Mouse (Mus musculus) limb, embryonic 14.5 days (tissue): ENCODE measurements around the gene Ak8. TPM values are rescaled to one million over a fixed set of nuclear protein-coding genes. Genes with fewer than 3 reads are reported as not detected.

Experiments used
- ATAC-seq: fragments of 200-750 bp; cut with Nextera tagmentation; 2 replicates; pipeline ENCODE4 v1.8.0; 2017; ENCODE audit warnings: low read depth, moderate number of reproducible peaks, moderate TSS enrichment; ENCODE audit not compliant: low FRiP score
- DNase-seq: peaks from one replicate; pipeline ENCODE4 v3.0.0-alpha.2; 2015; ENCODE audit warnings: low spot score
- H3K27ac ChIP-seq: fragments of 300-500 bp; sonication (generic); replicated peaks from 2 replicates; pipeline ENCODE4 v1.5.1; 2014; ENCODE audit warnings: low read depth, mild to moderate bottlenecking, low read length, moderate library complexity, mixed read lengths
- H3K27me3 ChIP-seq: fragments of 300-500 bp; sonication (generic); 2 replicates; pipeline ENCODE4 v1.6.1; 2014; ENCODE audit warnings: low read length, mixed read lengths; ENCODE audit not compliant: control insufficient read depth, insufficient read depth
- H3K36me3 ChIP-seq: fragments of 300-500 bp; sonication (generic); 2 replicates; pipeline ENCODE4 v1.6.1; 2014; ENCODE audit warnings: mild to moderate bottlenecking, low read length, moderate library complexity, mixed read lengths; ENCODE audit not compliant: control insufficient read depth, insufficient read depth
- H3K4me1 ChIP-seq: fragments of 300-500 bp; sonication (generic); 2 replicates; pipeline ENCODE4 v1.6.1; 2014; ENCODE audit warnings: antibody characterized with exemption, low read length, mixed read lengths; ENCODE audit not compliant: control insufficient read depth, insufficient read depth
- H3K4me2 ChIP-seq: fragments of 300-500 bp; sonication (generic); replicated peaks from 2 replicates; pipeline ENCODE4 v1.6.1; 2014; ENCODE audit warnings: low read depth, mild to moderate bottlenecking, low read length, moderate library complexity; ENCODE audit not compliant: severe bottlenecking
- H3K4me3 ChIP-seq: fragments of 300-500 bp; sonication (generic); replicated peaks from 2 replicates; pipeline ENCODE4 v1.5.1; 2014; ENCODE audit warnings: low read length
- H3K9ac ChIP-seq: fragments of 300-500 bp; sonication (generic); 2 replicates; pipeline ENCODE4 v1.6.1; 2014; ENCODE audit warnings: mild to moderate bottlenecking, low read depth, low read length, moderate library complexity; ENCODE audit not compliant: severe bottlenecking
- H3K9me3 ChIP-seq: fragments of 300-500 bp; sonication (generic); 2 replicates; pipeline ENCODE4 v1.6.1; 2016; ENCODE audit warnings: low read length; ENCODE audit not compliant: control insufficient read depth
- POLR2A ChIP-seq: fragments of 200-500 bp; IDR thresholded peaks from 2 replicates; pipeline ENCODE4 v1.8.0; 2012; ENCODE audit warnings: inconsistent platforms, mild to moderate bottlenecking, moderate library complexity, borderline replicate concordance; ENCODE audit not compliant: insufficient read depth, insufficient read length; ENCODE audit errors: extremely low read depth
- WGBS: fragments of 180-500 bp; shearing (Covaris S2); extraction: QIAGEN DNeasy Blood & Tissue Kit; methylation state at CpG from one replicate; pipeline ENCODE4 v1.1.7; 2014; 5-methylcytosine and 5-hydroxymethylcytosine counted together
- polyA plus RNA-seq, 2 experiments: library from polyadenylated mRNA; depleted of rRNA in 1 of 2; stranded (reverse) in 1 of 2; unstranded in 1 of 2; fragments of >200 nt; fragmentation: Nextera tagmentation in 1 of 2; extraction: Ambion mirVana in 1 of 2; gene quantifications; 2 replicates each; pipeline versions ENCODE4 v1.2.1 to v1.2.3; 2012 to 2014

Gene Ak8
- polyA plus RNA-seq, 2 experiments = 0.49 to 0.58 TPM

- peaks cover 69% of the 10 kb centered on the region for H3K36me3 ChIP-seq
Measured at GRCm38 (mm10) chr2:28685895-28686294, 14.1 kb upstream of the Ak8 start.

GRCm38 (mm10) chr2:28688431-28688830, 11.5 kb upstream of the Ak8 start:
- Histone ChIP-seq H3K4me1 (no peaks in the 10 kb centered on the region), H3K27ac (no peak overlapping the region), H3K36me3 (peaks cover 46% of the 10 kb centered on the region), H3K9ac (no peak overlapping the region), H3K27me3 (no peaks in the 10 kb centered on the region), H3K9me3 (no peaks in the 10 kb centered on the region), H3K4me2 (no peak overlapping the region), H3K4me3 (no peak overlapping the region)
- ATAC-seq = no peak
- TF ChIP-seq POLR2A = no peak
- 43% methylated on average over 3 of the region's 3 CpGs for WGBS
- DNase-seq = peak; percentile 40

More at GRCm38 (mm10) chr2:28685895-28686294, 14.1 kb upstream of the Ak8 start:
- Histone ChIP-seq H3K27me3 (no peaks in the 10 kb centered on the region), H3K27ac (no peak overlapping the region), H3K4me2 (no peak overlapping the region), H3K9ac (no peak overlapping the region), H3K9me3 (no peaks in the 10 kb centered on the region), H3K4me3 (no peak overlapping the region), H3K4me1 (no peaks in the 10 kb centered on the region)
- no peak for TF ChIP-seq POLR2A
- no peak for ATAC-seq
- 89% methylated on average over 7 of the region's 7 CpGs for WGBS
- DNase-seq = no peak

- no peak for ATAC-seq
- WGBS = 72% methylated on average over 9 of the region's 9 CpGs
Measured at GRCm38 (mm10) chr2:28692692-28693091, 7.3 kb upstream of the Ak8 start.

GRCm38 (mm10) chr2:28698566-28698965, 1.4 kb upstream of the Ak8 start:
- H3K27me3 ChIP-seq = no peaks in the 10 kb centered on the region
- H3K4me1 ChIP-seq = 0 out of 2 replicates have a peak, but pooled peaks cover 4% of the 10 kb centered on the region
- 71% methylated on average over 5 of the region's 5 CpGs for WGBS
- ATAC-seq = no peak
- no peak for TF ChIP-seq POLR2A
- H3K4me2 ChIP-seq = no peak overlapping the region
- no peak overlapping the region for H3K9ac ChIP-seq
- H3K9me3 ChIP-seq = no peaks in the 10 kb centered on the region
- no peaks in the 10 kb centered on the region for H3K36me3 ChIP-seq
- no peak for DNase-seq
- H3K27ac ChIP-seq = no peak overlapping the region
- no peak overlapping the region for H3K4me3 ChIP-seq

More at GRCm38 (mm10) chr2:28692692-28693091, 7.3 kb upstream of the Ak8 start:
- Histone ChIP-seq H3K4me2 (no peak overlapping the region), H3K27ac (no peak overlapping the region), H3K4me3 (no peak overlapping the region), H3K4me1 (no peaks in the 10 kb centered on the region), H3K36me3 (peaks cover 6% of the 10 kb centered on the region; the same call in 1 of the 2 replicates), H3K9me3 (no peaks in the 10 kb centered on the region), H3K9ac (no peak overlapping the region), H3K27me3 (no peaks in the 10 kb centered on the region)
- no peak for DNase-seq
- TF ChIP-seq POLR2A = no peak

GRCm38 (mm10) chr2:28701646-28702262, 1.8 kb downstream of the Ak8 start:
- Histone ChIP-seq H3K27ac (no peak overlapping the region), H3K4me3 (no peak overlapping the region), H3K9me3 (no peaks in the 10 kb centered on the region), H3K4me1 (peaks cover 9% of the 10 kb centered on the region; the same call in 1 of the 2 replicates), H3K9ac (no peak overlapping the region), H3K36me3 (no peaks in the 10 kb centered on the region), H3K4me2 (no peak overlapping the region), H3K27me3 (no peaks in the 10 kb centered on the region)
- 68% methylated on average over 8 of the region's 8 CpGs for WGBS
- TF ChIP-seq POLR2A = no peak
- ATAC-seq = no peak
- DNase-seq = no peak
